Mouse (Mus musculus) left cerebral cortex, postnatal 4 days (tissue): ENCODE measurements around the gene Nsmce1. TPM values are rescaled to one million over a fixed set of nuclear protein-coding genes. Genes with fewer than 3 reads are reported as not detected.

Experiments
- DNase-seq: peaks from one replicate; pipeline ENCODE4 v3.0.0-alpha.2; 2022
- intact Hi-C: fragments of 180-260 bp; cut with DNase I; formaldehyde crosslinking; loops from one replicate; pipeline ENCODE4 v1.15.1; 2025
- total RNA-seq, 2 experiments: library from RNA; stranded (reverse); gene quantifications; 2 replicates each; pipeline ENCODE4 v1.2.3; 2021

The Nsmce1 gene
- total RNA-seq, result 10 to 100 TPM; 31.0 to 33.3 TPM

GRCm38 (mm10) chr7:125490947-125491735 lies at the start of gene Nsmce1:
Gene Nsmce1, minus strand, starts transcription at chr7:125491596.
- intact Hi-C loops, result no loop called here
- peak; percentile 96 for DNase-seq

- intact Hi-C loops, result no loop called here
- no peak for DNase-seq
Observed at GRCm38 (mm10) chr7:125541026-125541425, 49.6 kb upstream of the Nsmce1 start.

- intact Hi-C loops, result no loop called here
- no peak for DNase-seq
Observed at GRCm38 (mm10) chr7:125539351-125539750, 48.0 kb upstream of the Nsmce1 start.

- intact Hi-C loops, result no loop called here
- no peak for DNase-seq
Observed at GRCm38 (mm10) chr7:125527901-125528580, 36.6 kb upstream of the Nsmce1 start.

GRCm38 (mm10) chr7:125527186-125527585 lies 35.8 kb upstream of the Nsmce1 start:
- DNase-seq, result no peak
- intact Hi-C loops, result no loop called here

GRCm38 (mm10) chr7:125523051-125523450 lies 31.7 kb upstream of the Nsmce1 start:
- intact Hi-C loops, result no loop called here
- DNase-seq, result no peak

GRCm38 (mm10) chr7:125519715-125520114 lies 28.3 kb upstream of the Nsmce1 start:
- intact Hi-C loops, result no loop called here
- DNase-seq, result no peak

- no peak for DNase-seq
- intact Hi-C loops, result no loop called here
Observed at GRCm38 (mm10) chr7:125517470-125517869, 26.1 kb upstream of the Nsmce1 start.

GRCm38 (mm10) chr7:125516723-125517122 lies 25.3 kb upstream of the Nsmce1 start:
- DNase-seq, result no peak
- intact Hi-C loops, result no loop called here

- intact Hi-C loops, result no loop called here
- no peak for DNase-seq
Observed at GRCm38 (mm10) chr7:125515081-125515853, 23.9 kb upstream of the Nsmce1 start.

- DNase-seq, result no peak
- intact Hi-C loops, result no loop called here
Observed at GRCm38 (mm10) chr7:125511852-125512251, 20.5 kb upstream of the Nsmce1 start.

- intact Hi-C loops, result no loop called here
- no peak for DNase-seq
Observed at GRCm38 (mm10) chr7:125511432-125511831, 20.0 kb upstream of the Nsmce1 start.

- intact Hi-C loops, result no loop called here
- no peak for DNase-seq
Observed at GRCm38 (mm10) chr7:125507279-125507678, 15.9 kb upstream of the Nsmce1 start.

GRCm38 (mm10) chr7:125505568-125505967 lies 14.2 kb upstream of the Nsmce1 start:
- intact Hi-C loops, result no loop called here

GRCm38 (mm10) chr7:125504618-125505017 lies 13.2 kb upstream of the Nsmce1 start:
- intact Hi-C loops, result no loop called here

More at GRCm38 (mm10) chr7:125505568-125505967, 14.2 kb upstream of the Nsmce1 start:
- DNase-seq, result no peak

GRCm38 (mm10) chr7:125503374-125504092 lies 12.1 kb upstream of the Nsmce1 start:
- DNase-seq, result no peak
- intact Hi-C loops, result no loop called here

More at GRCm38 (mm10) chr7:125504618-125505017, 13.2 kb upstream of the Nsmce1 start:
- DNase-seq, result no peak

- DNase-seq, result no peak
- intact Hi-C loops, result no loop called here
Observed at GRCm38 (mm10) chr7:125500879-125501278, 9.5 kb upstream of the Nsmce1 start.

- intact Hi-C loops, result no loop called here
- DNase-seq, result no peak
Observed at GRCm38 (mm10) chr7:125499927-125500868, 8.8 kb upstream of the Nsmce1 start.

- DNase-seq, result no peak
- intact Hi-C loops, result no loop called here
Observed at GRCm38 (mm10) chr7:125495864-125496440, 4.6 kb upstream of the Nsmce1 start.
